Mouse (Mus musculus): ENCODE measurements around the gene Pglyrp3. TPM values are rescaled to one million over a fixed set of nuclear protein-coding genes. Genes with fewer than 3 reads are reported as not detected.
"Not testable (repeated sequence)": the region's sequence is repeated elsewhere in the genome, so short reads cannot be mapped to it uniquely, and the experiment has no call there.

Gene Pglyrp3
- not detected in 2 replicates for polyA plus RNA-seq (2015; fragmentation: Nextera tagmentation; extraction: Ambion mirVana)

GRCm38 (mm10) chr3:92014283-92014682 is at the start of gene Pglyrp3:
TSS of gene Pglyrp3 (plus strand) at chr3:92014583.
- H3K36me3 ChIP-seq (ENCODE audit: control insufficient read depth, insufficient read depth) = no peaks in the 10 kb centered on the region
- H3K4me2 ChIP-seq (ENCODE audit: low read length) = no peak within 1 kb of the TSS
- no peaks in the 10 kb centered on the region for H3K27me3 ChIP-seq (replicated peaks; ENCODE audit: control insufficient read depth, insufficient read depth, low read length)
- H3K9ac ChIP-seq (replicated peaks; ENCODE audit: low read depth, low read length) = no peak within 1 kb of the TSS
- no peak within 1 kb of the TSS for H3K4me3 ChIP-seq (replicated peaks; ENCODE audit: low read length)
- no peaks in the 10 kb centered on the region for H3K9me3 ChIP-seq (ENCODE audit: control insufficient read depth, low read length)
- H3K4me1 ChIP-seq (replicated peaks; ENCODE audit: control insufficient read depth, insufficient read depth, low read length) = no peaks in the 10 kb centered on the region
- no peak for ATAC-seq
- no peak within 1 kb of the TSS for H3K27ac ChIP-seq (ENCODE audit: low read length)
- WGBS = 90% methylated on average over 1 of the region's 1 CpGs

- H3K4me1 ChIP-seq (replicated peaks; ENCODE audit: control insufficient read depth, insufficient read depth, low read length) = no peaks in the 10 kb centered on the region
- H3K4me3 ChIP-seq (replicated peaks; ENCODE audit: low read length) = no peak overlapping the region
- H3K27ac ChIP-seq (ENCODE audit: low read length) = no peak overlapping the region
- H3K9me3 ChIP-seq (ENCODE audit: control insufficient read depth, low read length) = no peaks in the 10 kb centered on the region
- H3K9ac ChIP-seq (replicated peaks; ENCODE audit: low read depth, low read length) = no peak overlapping the region
- H3K27me3 ChIP-seq (replicated peaks; ENCODE audit: control insufficient read depth, insufficient read depth, low read length) = no peaks in the 10 kb centered on the region
- H3K36me3 ChIP-seq (ENCODE audit: control insufficient read depth, insufficient read depth) = no peaks in the 10 kb centered on the region
- no peak overlapping the region for H3K4me2 ChIP-seq (ENCODE audit: low read length)
- WGBS = 80% methylated on average over 1 of the region's 1 CpGs
- no peak for ATAC-seq
Observed at GRCm38 (mm10) chr3:92011001-92011400, 3.4 kb upstream of the Pglyrp3 start.

GRCm38 (mm10) chr3:92024541-92024940 is 10.2 kb downstream of the Pglyrp3 start:
- not testable (repeated sequence) for H3K27me3 ChIP-seq (replicated peaks; ENCODE audit: control insufficient read depth, insufficient read depth, low read length); ATAC-seq; H3K36me3 ChIP-seq (ENCODE audit: control insufficient read depth, insufficient read depth); H3K27ac ChIP-seq (ENCODE audit: low read length); H3K9ac ChIP-seq (replicated peaks; ENCODE audit: low read depth, low read length); H3K4me3 ChIP-seq (replicated peaks; ENCODE audit: low read length); H3K9me3 ChIP-seq (ENCODE audit: control insufficient read depth, low read length); H3K4me1 ChIP-seq (replicated peaks; ENCODE audit: control insufficient read depth, insufficient read depth, low read length)
- peak overlapping the region; percentile 26; the same call in 1 of the 2 replicates for H3K4me2 ChIP-seq (ENCODE audit: low read length)
- whole genome bisulfite sequencing = 60% methylated on average over 24 of the region's 24 CpGs

GRCm38 (mm10) chr3:92033203-92033602 is 18.8 kb downstream of the Pglyrp3 start:
- 49% methylated on average over 2 of the region's 2 CpGs for WGBS
- ATAC-seq = no peak
- H3K27ac ChIP-seq (ENCODE audit: low read length) = no peak overlapping the region

GRCm38 (mm10) chr3:92033892-92034291 is 19.5 kb downstream of the Pglyrp3 start:
- Histone ChIP-seq H3K27ac (ENCODE audit: low read length) (no peak overlapping the region), H3K27me3 (replicated peaks; ENCODE audit: control insufficient read depth, insufficient read depth, low read length) (no peaks in the 10 kb centered on the region), H3K9ac (replicated peaks; ENCODE audit: low read depth, low read length) (no peak overlapping the region), H3K36me3 (ENCODE audit: control insufficient read depth, insufficient read depth) (no peaks in the 10 kb centered on the region), H3K4me2 (ENCODE audit: low read length) (no peak overlapping the region), H3K4me3 (replicated peaks; ENCODE audit: low read length) (no peak overlapping the region), H3K9me3 (ENCODE audit: control insufficient read depth, low read length) (no peaks in the 10 kb centered on the region), H3K4me1 (replicated peaks; ENCODE audit: control insufficient read depth, insufficient read depth, low read length) (no peaks in the 10 kb centered on the region)
- no peak for ATAC-seq
- 46% methylated on average over 1 of the region's 1 CpGs for WGBS

More at GRCm38 (mm10) chr3:92033203-92033602, 18.8 kb downstream of the Pglyrp3 start:
- Histone ChIP-seq H3K4me1 (replicated peaks; ENCODE audit: control insufficient read depth, insufficient read depth, low read length) (no peaks in the 10 kb centered on the region), H3K4me2 (ENCODE audit: low read length) (no peak overlapping the region), H3K4me3 (replicated peaks; ENCODE audit: low read length) (no peak overlapping the region), H3K9me3 (ENCODE audit: control insufficient read depth, low read length) (no peaks in the 10 kb centered on the region), H3K36me3 (ENCODE audit: control insufficient read depth, insufficient read depth) (no peaks in the 10 kb centered on the region), H3K9ac (replicated peaks; ENCODE audit: low read depth, low read length) (no peak overlapping the region), H3K27me3 (replicated peaks; ENCODE audit: control insufficient read depth, insufficient read depth, low read length) (no peaks in the 10 kb centered on the region)

- H3K4me1 ChIP-seq (replicated peaks; ENCODE audit: control insufficient read depth, insufficient read depth, low read length) = no peaks in the 10 kb centered on the region
- no peaks in the 10 kb centered on the region for H3K9me3 ChIP-seq (ENCODE audit: control insufficient read depth, low read length)
- H3K4me2 ChIP-seq (ENCODE audit: low read length) = no peak overlapping the region
- 57% methylated on average over 6 of the region's 6 CpGs for WGBS
- no peaks in the 10 kb centered on the region for H3K36me3 ChIP-seq (ENCODE audit: control insufficient read depth, insufficient read depth)
- H3K27ac ChIP-seq (ENCODE audit: low read length) = no peak overlapping the region
- no peaks in the 10 kb centered on the region for H3K27me3 ChIP-seq (replicated peaks; ENCODE audit: control insufficient read depth, insufficient read depth, low read length)
- H3K9ac ChIP-seq (replicated peaks; ENCODE audit: low read depth, low read length) = no peak overlapping the region
- no peak overlapping the region for H3K4me3 ChIP-seq (replicated peaks; ENCODE audit: low read length)
- ATAC-seq = no peak
Observed at GRCm38 (mm10) chr3:92050382-92051054, 36.1 kb downstream of the Pglyrp3 start.

- Histone ChIP-seq H3K9ac (replicated peaks; ENCODE audit: low read depth, low read length) (peak overlapping the region; percentile 70), H3K9me3 (ENCODE audit: control insufficient read depth, low read length) (no peaks in the 10 kb centered on the region), H3K4me2 (ENCODE audit: low read length) (peak overlapping the region; percentile 92), H3K27me3 (replicated peaks; ENCODE audit: control insufficient read depth, insufficient read depth, low read length) (peaks cover 25% of the 10 kb centered on the region), H3K4me3 (replicated peaks; ENCODE audit: low read length) (peak overlapping the region; percentile 71), H3K36me3 (ENCODE audit: control insufficient read depth, insufficient read depth) (no peaks in the 10 kb centered on the region), H3K4me1 (replicated peaks; ENCODE audit: control insufficient read depth, insufficient read depth, low read length) (peaks cover 10% of the 10 kb centered on the region), H3K27ac (ENCODE audit: low read length) (peak overlapping the region; percentile 86)
- under 1% methylated on average over 67 of the region's 82 CpGs for WGBS
- peak; percentile 82 for ATAC-seq
Observed at GRCm38 (mm10) chr3:92080462-92081284, 66.3 kb downstream of the Pglyrp3 start.

Small RNA genes lying within 50 kb of the gene (microRNA-seq; reads per million reads assigned to microRNA genes)
- gene Gm23697 = not detected
- gene Gm25145 = not detected

Other genes starting within 250 kb of the Pglyrp3 start
- gene Lor, start 68.6 kb downstream of the Pglyrp3 start, polyA plus RNA-seq (2015; fragmentation: Nextera tagmentation; extraction: Ambion mirVana) = 2.3 and 2.7 TPM in 2 replicates
- gene Prr9, start 109.4 kb downstream of the Pglyrp3 start, polyA plus RNA-seq (2015; fragmentation: Nextera tagmentation; extraction: Ambion mirVana) = not detected in 2 replicates
- not detected in 2 replicates for gene Lelp1, start 128.2 kb downstream of the Pglyrp3 start, polyA plus RNA-seq (2015; fragmentation: Nextera tagmentation; extraction: Ambion mirVana)
- not detected in 2 replicates for gene Sprr2a1, start 201.2 kb downstream of the Pglyrp3 start, polyA plus RNA-seq (2015; fragmentation: Nextera tagmentation; extraction: Ambion mirVana)
- gene Sprr2a2, start 201.3 kb downstream of the Pglyrp3 start, polyA plus RNA-seq (2015; fragmentation: Nextera tagmentation; extraction: Ambion mirVana) = not detected in 2 replicates

All from forebrain, embryonic 16.5 days (tissue).